Mouse (Mus musculus) hindbrain, embryonic 15.5 days (tissue): ENCODE measurements at regions not wholly inside any gene's neighbourhood (a gene's known extent, or its start where the extent isn't known, plus 50 kb on each side); places are given as distances from the start of the nearest gene placed in this dataset.

ENCODE experiments used
- ATAC-seq: fragments of 200-750 bp; cut with Nextera tagmentation; 2 replicates; pipeline ENCODE4 v1.8.0; 2017; ENCODE audit warnings: low read depth, moderate number of reproducible peaks, moderate TSS enrichment; ENCODE audit not compliant: low FRiP score
- H3K27ac ChIP-seq: fragments of 300-500 bp; sonication (generic); replicated peaks from 2 replicates; pipeline ENCODE4 v1.5.1; 2015; ENCODE audit warnings: mild to moderate bottlenecking, inconsistent platforms
- H3K27me3 ChIP-seq: fragments of 300-500 bp; sonication (generic); 2 replicates; pipeline ENCODE4 v1.6.1; 2015; ENCODE audit warnings: control low read depth, inconsistent platforms
- H3K36me3 ChIP-seq: fragments of 300-500 bp; sonication (generic); 2 replicates; pipeline ENCODE4 v1.6.1; 2015; ENCODE audit warnings: control low read depth, inconsistent platforms
- H3K4me1 ChIP-seq: fragments of 300-500 bp; sonication (generic); replicated peaks from 2 replicates; pipeline ENCODE4 v1.6.1; 2015; ENCODE audit warnings: control low read depth, inconsistent platforms
- H3K4me2 ChIP-seq: fragments of 300-500 bp; sonication (generic); 2 replicates; pipeline ENCODE4 v1.6.1; 2015; ENCODE audit warnings: moderate library complexity, mild to moderate bottlenecking, inconsistent platforms
- H3K4me3 ChIP-seq: fragments of 300-500 bp; sonication (generic); 2 replicates; pipeline ENCODE4 v1.5.1; 2015; ENCODE audit warnings: mild to moderate bottlenecking, inconsistent platforms
- H3K9ac ChIP-seq: fragments of 300-500 bp; sonication (generic); 2 replicates; pipeline ENCODE4 v1.6.1; 2015; ENCODE audit warnings: inconsistent platforms
- H3K9me3 ChIP-seq: fragments of 300-500 bp; sonication (generic); 2 replicates; pipeline ENCODE4 v1.6.1; 2016; ENCODE audit warnings: control low read depth, inconsistent platforms
- WGBS: fragments of 180-500 bp; shearing (Covaris S2); methylation state at CpG from one replicate; pipeline ENCODE4 v1.1.7; 2015; 5-methylcytosine and 5-hydroxymethylcytosine counted together

GRCm38 (mm10) chr1:73515781-73516180 lies 500.1 kb upstream of the Tnp1 start:
- Histone ChIP-seq H3K36me3 (no peaks in the 10 kb centered on the region), H3K4me2 (no peak overlapping the region), H3K4me3 (no peak overlapping the region), H3K27ac (no peak overlapping the region), H3K9ac (no peak overlapping the region), H3K27me3 (no peaks in the 10 kb centered on the region), H3K9me3 (no peaks in the 10 kb centered on the region), H3K4me1 (no peaks in the 10 kb centered on the region)
- 92% methylated on average over 5 of the region's 5 CpGs for whole genome bisulfite sequencing
- ATAC-seq = no peak

DNA sequence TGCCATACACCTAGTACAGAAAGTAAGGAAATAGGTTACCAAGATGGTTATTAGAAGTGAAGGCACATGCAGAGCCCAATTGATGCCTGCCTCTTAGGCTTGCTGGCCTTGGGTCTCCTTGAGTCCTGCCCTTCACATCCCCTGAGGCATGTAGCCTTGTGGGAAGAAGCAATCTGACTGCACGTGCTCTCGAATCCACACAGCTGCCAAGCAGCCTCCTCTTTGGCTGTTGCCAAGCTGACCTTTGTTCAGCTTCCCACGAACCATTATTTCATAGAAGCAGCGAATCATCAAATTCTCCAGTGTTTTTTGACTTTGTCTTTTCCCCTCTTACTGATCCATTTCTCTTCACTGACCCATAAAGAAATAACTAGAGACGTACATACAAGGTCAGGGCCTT lies 498.1 kb upstream of the Tnp1 start:
- H3K36me3 ChIP-seq = no peaks in the 10 kb centered on the region
- no peak overlapping the region for H3K4me2 ChIP-seq
- no peak overlapping the region for H3K9ac ChIP-seq
- no peak for ATAC-seq
- H3K9me3 ChIP-seq = no peaks in the 10 kb centered on the region
- 28% methylated on average over 5 of the region's 5 CpGs for WGBS
- H3K27ac ChIP-seq = no peak overlapping the region
- no peaks in the 10 kb centered on the region for H3K27me3 ChIP-seq
- no peak overlapping the region for H3K4me3 ChIP-seq
- H3K4me1 ChIP-seq = no peaks in the 10 kb centered on the region

GRCm38 (mm10) chr1:73512836-73513235 lies 497.1 kb upstream of the Tnp1 start:
- no peak for ATAC-seq
- Histone ChIP-seq H3K27ac (no peak overlapping the region), H3K9me3 (no peaks in the 10 kb centered on the region), H3K27me3 (no peaks in the 10 kb centered on the region), H3K36me3 (no peaks in the 10 kb centered on the region), H3K4me2 (no peak overlapping the region), H3K4me3 (no peak overlapping the region), H3K4me1 (no peaks in the 10 kb centered on the region), H3K9ac (no peak overlapping the region)
- WGBS = 92% methylated on average over 2 of the region's 2 CpGs

DNA sequence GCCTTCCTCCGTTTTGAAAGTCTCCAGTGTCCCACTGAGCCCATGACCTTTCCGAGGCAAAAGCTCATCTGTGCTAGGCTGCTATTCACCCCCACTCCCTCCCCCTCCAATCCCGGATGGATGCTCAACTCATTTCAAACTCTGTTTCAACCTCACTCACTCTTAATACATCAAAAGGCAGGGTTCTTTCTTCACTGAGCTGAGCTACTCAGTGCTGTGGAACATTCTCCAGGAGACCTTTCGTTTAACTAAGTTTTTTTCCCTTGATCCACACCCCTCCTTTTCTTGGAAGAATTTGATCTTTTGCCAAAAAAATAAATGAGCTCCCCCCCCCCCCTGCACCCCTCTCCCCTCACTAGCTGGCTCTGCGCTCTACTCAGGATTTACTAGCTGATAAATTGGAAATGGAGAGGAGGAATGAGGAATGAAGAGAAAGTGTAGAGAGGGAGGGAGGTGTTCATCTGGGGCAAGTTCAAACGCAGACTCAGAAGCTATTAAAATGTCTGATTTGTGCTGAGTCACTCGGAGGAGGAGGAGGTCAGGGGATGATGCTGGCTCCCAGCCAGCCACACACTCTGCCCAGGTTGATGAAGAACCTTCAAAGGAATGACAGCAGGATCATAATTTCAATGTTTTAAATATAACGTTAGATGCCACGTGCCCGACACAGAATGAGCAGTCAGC lies 491.5 kb upstream of the Tnp1 start:
- Histone ChIP-seq H3K36me3 (no peaks in the 10 kb centered on the region), H3K27ac (no peak overlapping the region), H3K27me3 (no peaks in the 10 kb centered on the region), H3K9me3 (no peaks in the 10 kb centered on the region), H3K4me1 (no peaks in the 10 kb centered on the region), H3K4me2 (no peak overlapping the region), H3K4me3 (no peak overlapping the region), H3K9ac (no peak overlapping the region)
- no peak for ATAC-seq
- WGBS = 61% methylated on average over 10 of the region's 10 CpGs

- H3K36me3 ChIP-seq = no peaks in the 10 kb centered on the region
- H3K4me3 ChIP-seq = no peak overlapping the region
- H3K4me2 ChIP-seq = no peak overlapping the region
- H3K9ac ChIP-seq = no peak overlapping the region
- no peak overlapping the region for H3K27ac ChIP-seq
- no peaks in the 10 kb centered on the region for H3K27me3 ChIP-seq
- ATAC-seq = no peak
- H3K9me3 ChIP-seq = no peaks in the 10 kb centered on the region
- no peaks in the 10 kb centered on the region for H3K4me1 ChIP-seq
- WGBS = 89% methylated on average over 4 of the region's 4 CpGs
These were observed 487.9 kb upstream of the Tnp1 start for GRCm38 (mm10) chr1:73503611-73504010.

DNA sequence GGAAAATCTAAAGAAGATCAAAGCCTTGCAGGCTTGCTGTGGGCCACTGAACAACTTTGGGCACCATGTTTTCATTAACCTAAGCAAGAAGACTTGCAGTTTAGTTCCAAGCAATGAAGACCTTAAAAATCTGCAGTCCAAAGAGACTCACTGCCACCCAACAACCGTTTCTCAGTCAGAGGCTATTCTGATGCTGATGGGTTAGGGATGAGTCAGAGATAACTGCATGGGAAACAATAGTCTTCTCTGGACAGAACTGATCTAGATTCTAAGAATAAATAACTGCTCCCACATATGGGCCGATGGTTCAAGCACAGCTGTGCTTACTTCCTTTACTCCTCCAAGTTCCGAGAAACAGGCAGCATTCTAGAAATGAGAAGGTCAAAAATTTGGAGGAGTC lies 485.0 kb upstream of the Tnp1 start:
- no peak for ATAC-seq
- Histone ChIP-seq H3K9ac (no peak overlapping the region), H3K4me3 (no peak overlapping the region), H3K4me2 (no peak overlapping the region), H3K4me1 (no peaks in the 10 kb centered on the region), H3K27ac (no peak overlapping the region), H3K36me3 (no peaks in the 10 kb centered on the region), H3K27me3 (no peaks in the 10 kb centered on the region), H3K9me3 (no peaks in the 10 kb centered on the region)
- WGBS = 73% methylated on average over 3 of the region's 3 CpGs

DNA sequence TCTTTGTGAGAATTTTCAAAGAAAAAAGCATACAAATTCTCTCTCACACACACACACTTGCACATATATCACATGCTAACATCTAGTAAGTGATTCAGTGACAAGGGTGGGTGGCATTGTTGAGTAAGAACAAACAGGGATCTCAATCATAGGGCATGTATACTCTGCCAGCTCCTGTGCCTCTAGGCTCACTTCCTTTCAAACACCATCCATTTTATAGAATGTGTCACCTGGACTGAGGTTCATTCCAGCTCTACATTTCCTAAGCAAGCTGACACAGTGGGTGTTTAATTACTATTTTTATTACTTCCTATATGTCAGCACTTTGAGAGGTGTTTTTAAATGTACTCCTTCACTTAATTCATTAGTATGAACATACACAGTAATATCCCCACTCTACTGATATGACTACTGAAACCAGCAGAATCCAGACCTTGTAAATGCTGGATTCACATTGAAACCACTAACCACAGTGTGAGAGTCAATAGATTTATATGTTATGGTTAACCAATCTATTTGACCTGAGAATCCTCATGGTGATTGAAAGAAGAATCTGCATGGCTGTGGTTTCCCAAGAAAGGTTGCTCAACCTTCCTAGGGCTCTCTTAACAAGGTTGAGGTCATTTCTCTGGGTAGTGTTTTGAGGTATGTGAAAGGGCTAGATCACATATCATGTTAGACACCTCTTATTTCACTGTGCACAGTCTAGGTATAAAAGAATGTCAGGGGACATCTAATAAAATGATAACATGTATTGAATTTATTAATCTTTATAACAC lies 480.5 kb upstream of the Tnp1 start:
- Histone ChIP-seq H3K4me2 (no peak overlapping the region), H3K4me3 (no peak overlapping the region), H3K27me3 (no peaks in the 10 kb centered on the region), H3K4me1 (no peaks in the 10 kb centered on the region), H3K36me3 (no peaks in the 10 kb centered on the region), H3K9ac (no peak overlapping the region), H3K9me3 (no peaks in the 10 kb centered on the region), H3K27ac (no peak overlapping the region)
- no peak for ATAC-seq

- H3K27ac ChIP-seq = no peak overlapping the region
- no peak overlapping the region for H3K4me2 ChIP-seq
These were observed 466.2 kb upstream of the Tnp1 start for GRCm38 (mm10) chr1:73481956-73482355.

DNA sequence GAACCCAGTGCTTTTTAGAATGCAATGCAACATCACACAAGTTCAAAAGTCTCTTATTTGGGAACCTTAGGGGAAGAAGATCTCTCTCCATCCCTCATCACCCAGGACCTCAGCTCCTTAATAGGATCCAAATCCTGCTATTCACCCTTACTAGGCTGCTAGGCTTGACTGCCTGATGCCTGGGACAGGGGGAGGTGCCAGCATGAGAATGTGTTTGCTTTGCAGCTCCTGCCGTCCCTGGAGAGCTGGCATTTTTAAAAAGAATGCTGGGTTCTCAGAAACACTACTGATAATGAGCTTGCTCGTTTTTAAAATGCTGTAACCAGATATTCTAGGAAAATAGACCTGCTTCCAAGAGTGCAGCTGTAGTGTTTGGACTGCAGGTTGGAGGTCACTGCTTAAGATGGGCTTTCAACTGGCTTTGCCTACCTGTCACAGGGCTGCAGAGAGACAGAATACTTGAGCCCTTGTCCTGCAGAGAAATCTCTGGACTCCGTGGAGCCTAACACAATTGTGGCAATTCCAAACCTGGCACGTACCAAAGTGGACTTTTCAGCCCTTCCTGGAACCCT lies 463.7 kb upstream of the Tnp1 start:
- no peak overlapping the region for H3K9ac ChIP-seq
- H3K27ac ChIP-seq = no peak overlapping the region
- no peaks in the 10 kb centered on the region for H3K9me3 ChIP-seq
- H3K4me1 ChIP-seq = no peaks in the 10 kb centered on the region
- 62% methylated on average over 4 of the region's 4 CpGs for WGBS
- H3K4me3 ChIP-seq = no peak overlapping the region
- H3K27me3 ChIP-seq = no peaks in the 10 kb centered on the region
- H3K36me3 ChIP-seq = no peaks in the 10 kb centered on the region
- no peak overlapping the region for H3K4me2 ChIP-seq
- ATAC-seq = no peak

More at GRCm38 (mm10) chr1:73481956-73482355, 466.2 kb upstream of the Tnp1 start:
- no peak for ATAC-seq
- Histone ChIP-seq H3K9ac (no peak overlapping the region), H3K4me1 (no peaks in the 10 kb centered on the region), H3K4me3 (no peak overlapping the region), H3K27me3 (no peaks in the 10 kb centered on the region), H3K9me3 (no peaks in the 10 kb centered on the region), H3K36me3 (no peaks in the 10 kb centered on the region)
- 69% methylated on average over 2 of the region's 2 CpGs for WGBS

DNA sequence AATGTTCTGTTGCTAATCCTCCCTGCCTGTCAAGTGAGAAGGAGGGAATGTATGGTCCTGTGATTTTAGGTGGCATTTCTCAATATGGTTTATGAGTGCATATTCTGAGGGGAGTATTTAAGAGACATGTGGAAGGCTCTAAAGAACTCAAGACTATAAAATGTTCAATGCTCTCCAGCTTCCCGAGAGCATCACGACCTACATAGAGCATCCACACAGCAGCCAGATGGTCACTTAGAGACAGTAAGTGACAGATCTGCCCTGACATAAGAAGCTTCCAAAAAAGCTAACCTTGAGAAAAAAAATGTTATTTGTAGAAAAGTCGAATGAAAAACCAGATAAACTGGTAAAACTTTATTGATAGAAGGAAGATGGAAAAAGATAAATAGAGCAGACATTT lies 444.9 kb upstream of the Tnp1 start:
- no peak for ATAC-seq
- no peak overlapping the region for H3K4me3 ChIP-seq
- H3K4me2 ChIP-seq = no peak overlapping the region
- H3K9ac ChIP-seq = no peak overlapping the region
- no peaks in the 10 kb centered on the region for H3K36me3 ChIP-seq
- H3K4me1 ChIP-seq = no peaks in the 10 kb centered on the region
- H3K27ac ChIP-seq = no peak overlapping the region
- H3K9me3 ChIP-seq = no peaks in the 10 kb centered on the region
- 72% methylated on average over 3 of the region's 3 CpGs for WGBS
- no peaks in the 10 kb centered on the region for H3K27me3 ChIP-seq

DNA sequence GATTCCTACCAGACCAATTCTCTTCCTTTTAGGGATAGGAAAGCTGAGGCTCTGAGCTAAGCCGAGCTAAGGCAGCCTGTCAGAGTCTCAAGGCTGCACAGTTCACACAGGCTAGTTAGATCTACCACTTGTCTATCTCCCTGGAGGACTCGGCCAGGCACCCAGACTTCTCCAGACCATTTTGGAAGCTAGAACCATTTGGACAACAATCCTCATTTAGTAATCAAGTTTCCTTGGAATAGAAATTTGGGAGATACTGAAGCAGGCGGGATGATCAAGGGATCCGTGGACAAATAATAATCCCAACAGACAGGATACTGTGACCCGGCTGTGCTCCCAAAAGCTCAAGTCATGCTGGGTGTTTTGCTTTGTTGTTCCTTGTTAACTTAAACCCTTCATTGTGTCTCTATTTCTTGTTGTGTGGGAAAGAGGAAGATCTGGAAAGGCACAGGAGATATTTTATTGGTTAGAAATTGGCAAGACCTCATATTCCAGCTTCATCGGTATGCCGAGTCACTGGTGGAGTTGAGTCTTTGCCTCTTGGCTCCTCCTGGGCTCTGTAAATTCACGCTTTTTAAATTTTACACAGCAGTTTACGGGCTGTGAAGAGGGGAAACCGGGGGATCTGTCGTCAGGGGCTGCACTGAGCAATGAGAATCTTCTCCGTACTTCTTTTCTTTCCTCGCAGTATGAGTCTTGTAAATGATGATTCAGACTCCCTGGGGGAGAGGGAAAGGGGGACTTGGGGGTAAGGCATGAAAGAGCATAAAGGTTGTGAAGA lies 444.2 kb upstream of the Tnp1 start:
- H3K27ac ChIP-seq = no peak overlapping the region
- 41% methylated on average over 13 of the region's 13 CpGs for WGBS
- no peak overlapping the region for H3K4me3 ChIP-seq
- no peaks in the 10 kb centered on the region for H3K27me3 ChIP-seq
- H3K4me1 ChIP-seq = no peaks in the 10 kb centered on the region
- H3K9ac ChIP-seq = no peak overlapping the region
- no peak for ATAC-seq
- H3K36me3 ChIP-seq = no peaks in the 10 kb centered on the region
- no peak overlapping the region for H3K4me2 ChIP-seq
- no peaks in the 10 kb centered on the region for H3K9me3 ChIP-seq

- no peak overlapping the region for H3K9ac ChIP-seq
- WGBS = 83% methylated on average over 2 of the region's 2 CpGs
- no peaks in the 10 kb centered on the region for H3K9me3 ChIP-seq
- no peak overlapping the region for H3K4me3 ChIP-seq
- H3K36me3 ChIP-seq = no peaks in the 10 kb centered on the region
- H3K27me3 ChIP-seq = no peaks in the 10 kb centered on the region
- H3K4me2 ChIP-seq = no peak overlapping the region
- no peaks in the 10 kb centered on the region for H3K4me1 ChIP-seq
- no peak overlapping the region for H3K27ac ChIP-seq
- ATAC-seq = no peak
These were observed 441.6 kb upstream of the Tnp1 start for GRCm38 (mm10) chr1:73457261-73457660.
